ENCODE assay signal across 22 mouse cellular contexts in the genomic region with DNA sequence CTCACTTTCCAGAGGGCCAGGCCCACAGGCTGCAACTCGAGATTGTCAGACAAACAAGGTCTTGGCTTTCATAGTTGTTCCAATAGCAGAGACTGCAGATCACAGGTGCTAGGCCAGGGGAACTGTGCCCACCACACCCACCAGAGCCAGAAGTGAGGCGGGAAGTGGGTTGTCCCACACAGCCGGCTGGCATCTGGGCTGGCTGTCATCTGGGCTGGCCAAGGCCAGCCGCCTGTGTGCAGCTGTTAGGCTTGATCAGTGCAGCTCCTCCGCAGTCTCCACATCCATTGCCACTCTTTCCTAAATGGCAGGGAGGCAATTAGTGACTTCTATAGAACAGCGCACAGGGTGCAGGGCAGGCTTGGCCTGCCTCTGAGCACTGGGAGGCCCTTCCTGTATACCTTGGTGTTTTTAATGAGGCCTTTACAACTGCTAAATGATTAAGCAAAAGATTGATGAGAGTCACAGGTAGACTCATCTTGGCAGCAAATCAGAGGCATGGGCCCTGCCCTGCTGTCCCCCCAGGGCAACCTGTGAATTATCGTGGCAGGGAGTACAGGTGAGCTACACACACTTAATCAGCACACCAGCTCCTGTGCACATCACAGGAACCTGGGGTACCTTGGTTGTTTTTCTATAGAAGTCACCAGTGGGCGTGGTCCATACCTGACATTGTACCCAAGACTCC.
A peak's percentile ranks its signal among the peaks of the same experiment; 100 is the strongest.
DNase-seq lines count a peak whose midpoint lies in the region; ATAC-seq and TF ChIP-seq lines count a peak whose summit lies in the region.
"Had no signal": no experiment of that assay in that cellular context is flagged by ENCODE, and none has a peak within 500 bp of the region (broad histone marks: within the 10 kb centered on the region; RNA-seq: fewer than 3 reads in every experiment).

No protein-coding gene starts in this region.

- no peaks in the 10 kb centered on the region for H3K9me3 ChIP-seq in limb, embryonic 14.5 days (ENCODE audit: control insufficient read depth, low read length)

- H3K9ac ChIP-seq in limb, embryonic 14.5 days (ENCODE audit: low read depth, low read length, severe bottlenecking), result no peak overlapping the region
- H3K9ac ChIP-seq: hindbrain, embryonic 12.5 days; liver, embryonic 13.5 days; lung, embryonic 14.5 days had no signal

- TF ChIP-seq POLR2A in limb, embryonic 14.5 days (IDR thresholded peaks at IDR 0.05; ENCODE audit: borderline replicate concordance, extremely low read depth, insufficient read depth, insufficient read length), result no peak

- no peak overlapping the region for H3K4me3 ChIP-seq in limb, embryonic 14.5 days (replicated peaks; ENCODE audit: low read length)
- H3K4me3 ChIP-seq: hindbrain, embryonic 12.5 days; liver, embryonic 13.5 days; midbrain, embryonic 10.5 days had no signal

- H3K4me1 ChIP-seq in limb, embryonic 14.5 days (ENCODE audit: control insufficient read depth, insufficient read depth, low read length), result peaks cover 8% of the 10 kb centered on the region
- H3K4me1 ChIP-seq: hindbrain, embryonic 12.5 days; liver, embryonic 13.5 days had no signal

- H3K27ac ChIP-seq in limb, embryonic 14.5 days (replicated peaks; ENCODE audit: low read depth, low read length), result no peak overlapping the region
- H3K27ac ChIP-seq: hindbrain, embryonic 12.5 days; liver, embryonic 13.5 days; midbrain, embryonic 10.5 days had no signal

- peak; percentile 15 for DNase-seq in gastrocnemius, postnatal 25 days
- no peak for DNase-seq in gastrocnemius, adult 18-20 months (ENCODE audit: low spot score)
- DNase-seq in limb, embryonic 14.5 days (ENCODE audit: low spot score), result no peak
- peak; percentile 47 to 48 for DNase-seq in thymus, adult 18-20 months
- peak; percentile 64 for DNase-seq in thymus, postnatal 4 days
- no peak for DNase-seq in spleen, postnatal 10 days (ENCODE audit: low spot score in 2 of 2)
- DNase-seq in adrenal gland, postnatal 10 days, result no peak
- DNase-seq: adrenal gland, postnatal 14 days; cerebellum, postnatal 10 days; embryo, embryonic 11 days; gastrocnemius, postnatal 36 days; heart, postnatal 10 days; liver, embryonic 13.5 days; lung, embryonic 14.5 days; lung, postnatal 36 days; right cerebral cortex, postnatal 25 days had no signal

- H3K4me2 ChIP-seq in limb, embryonic 14.5 days (replicated peaks; ENCODE audit: low read depth, low read length, severe bottlenecking), result no peak overlapping the region
- H3K4me2 ChIP-seq: hindbrain, embryonic 12.5 days; liver, embryonic 13.5 days; lung, embryonic 14.5 days had no signal

- peak; percentile 60; the same call in 1 of the 2 replicates for ATAC-seq in limb, embryonic 14.5 days (ENCODE audit: low FRiP score, low read depth)
- ATAC-seq: CD4-positive, CD25-positive, alpha-beta regulatory T cell, adult 4 months; forebrain, embryonic 14.5 days; inflammation-experienced regulatory T-cells, adult 6 months; Patski had no signal

- WGBS in limb, embryonic 14.5 days, result 42% methylated on average over 8 of the region's 8 CpGs

- H3K27me3 ChIP-seq in limb, embryonic 14.5 days (ENCODE audit: control insufficient read depth, insufficient read depth, low read length), result no peaks in the 10 kb centered on the region

- no peaks in the 10 kb centered on the region for H3K36me3 ChIP-seq in limb, embryonic 14.5 days (ENCODE audit: control insufficient read depth, insufficient read depth, low read length)
- H3K36me3 ChIP-seq: hindbrain, embryonic 12.5 days; liver, embryonic 13.5 days; midbrain, embryonic 10.5 days had no signal

Comparison
In these comparisons a context has a peak if more than half of its experiments do, and no peak if none do; other contexts are left out.
1. DNase-seq: peak in gastrocnemius, postnatal 25 days (single experiment), thymus, adult 18-20 months (2 of 2) and thymus, postnatal 4 days (single experiment); none in gastrocnemius, adult 18-20 months (single experiment), limb, embryonic 14.5 days (single experiment), spleen, postnatal 10 days (0 of 2) and adrenal gland, postnatal 10 days (single experiment).